Mouse (Mus musculus): ENCODE data around the gene Pdhx. TPM values are rescaled to one million over a fixed set of nuclear protein-coding genes. Genes with fewer than 3 reads are reported as not detected.
A peak's percentile ranks its signal among the peaks of the same experiment; 100 is the strongest.

Pdhx gene
- polyA plus RNA-seq (2012; ENCODE audit: insufficient read depth, low replicate concordance) = 1.2 TPM in 1 of 2 replicates, not detected in the other

DNA sequence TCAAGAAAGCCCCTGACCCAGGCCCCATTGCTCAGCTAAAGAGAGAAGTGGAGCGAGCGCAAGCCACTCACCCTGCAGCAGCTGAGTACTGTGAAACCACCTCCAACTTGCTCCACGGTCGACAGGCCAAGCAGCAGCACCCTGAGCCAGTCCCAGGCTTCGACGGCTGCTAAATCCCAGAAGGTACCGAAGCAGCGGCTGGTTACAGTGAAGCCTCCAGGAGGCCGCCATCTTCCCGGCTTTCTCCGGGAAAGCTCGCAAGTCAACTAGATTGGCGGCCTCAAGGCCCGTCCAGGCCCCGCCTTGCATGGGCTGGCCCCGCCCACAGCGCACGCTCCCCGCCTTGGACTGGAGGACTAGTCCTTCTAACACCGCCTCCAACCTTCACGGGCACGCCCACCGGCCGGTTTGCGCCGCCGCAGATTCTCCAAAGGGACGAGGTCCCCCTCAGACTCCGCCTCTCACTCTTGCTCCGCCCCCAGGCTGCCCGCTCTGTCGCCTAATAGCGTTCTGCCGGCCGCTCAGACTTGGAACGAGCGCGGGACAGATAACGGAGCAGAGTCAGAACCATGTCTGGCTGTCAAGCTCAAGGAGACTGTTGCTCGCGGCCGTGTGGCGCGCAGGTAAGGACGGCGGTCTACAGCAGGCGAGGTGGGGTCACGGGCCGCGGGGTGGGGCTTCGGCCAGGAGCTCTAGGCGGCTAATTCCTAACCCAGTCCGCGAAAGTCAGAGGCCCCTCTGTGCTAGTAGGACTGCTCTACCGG, at the start of gene Pdhx, which contains the start of gene Apip:
Gene Pdhx, minus strand, starts transcription at position 295 of the 764 bp plus-strand sequence.
Gene Apip, plus strand, starts transcription at position 457 of the 764 bp plus-strand sequence.
- Histone ChIP-seq H3K36me3 (replicated peaks; ENCODE audit: low read length) (peaks cover 19% of the 10 kb centered on the region), H3K27me3 (replicated peaks) (no peaks in the 10 kb centered on the region), H3K4me3 (replicated peaks) (peak within 1 kb of the TSS; percentile 100), H3K9me3 (0 out of 2 replicates have a peak, but pooled peaks cover 3% of the 10 kb centered on the region), H3K4me1 (peaks cover 54% of the 10 kb centered on the region)
- TF ChIP-seq FLI1 (IDR thresholded peaks at IDR 0.05; ENCODE audit: low read length) = no peak
- 0 out of 3 replicates have a peak, but pooled peaks have one; percentile 35 for TF ChIP-seq GATA1 (IDR thresholded peaks at IDR 0.05; ENCODE audit: borderline replicate concordance, low read length)

- no peak overlapping the region for H3K4me3 ChIP-seq (replicated peaks)
- H3K36me3 ChIP-seq (replicated peaks; ENCODE audit: low read length) = no peaks in the 10 kb centered on the region
- peaks cover 4% of the 10 kb centered on the region; the same call in 1 of the 2 replicates for H3K4me1 ChIP-seq
- no peaks in the 10 kb centered on the region for H3K9me3 ChIP-seq
- TF ChIP-seq FLI1 (IDR thresholded peaks at IDR 0.05; ENCODE audit: low read length) (no peak), GATA1 (IDR thresholded peaks at IDR 0.05; ENCODE audit: borderline replicate concordance, low read length) (no peak)
- H3K27me3 ChIP-seq (replicated peaks) = peaks cover 9% of the 10 kb centered on the region
Measured at GRCm38 (mm10) chr2:103119197-103119854, 46.0 kb upstream of the Pdhx start.

- no peak for TF ChIP-seq GATA1 (IDR thresholded peaks at IDR 0.05; ENCODE audit: borderline replicate concordance, low read length)
- no peak for TF ChIP-seq FLI1 (IDR thresholded peaks at IDR 0.05; ENCODE audit: low read length)
- peaks cover 4% of the 10 kb centered on the region for H3K27me3 ChIP-seq (replicated peaks)
- no peaks in the 10 kb centered on the region for H3K9me3 ChIP-seq
- H3K36me3 ChIP-seq (replicated peaks; ENCODE audit: low read length) = no peaks in the 10 kb centered on the region
- peaks cover 4% of the 10 kb centered on the region; the same call in 1 of the 2 replicates for H3K4me1 ChIP-seq
- no peak overlapping the region for H3K4me3 ChIP-seq (replicated peaks)
Measured at GRCm38 (mm10) chr2:103118324-103119196, 45.2 kb upstream of the Pdhx start.

DNA sequence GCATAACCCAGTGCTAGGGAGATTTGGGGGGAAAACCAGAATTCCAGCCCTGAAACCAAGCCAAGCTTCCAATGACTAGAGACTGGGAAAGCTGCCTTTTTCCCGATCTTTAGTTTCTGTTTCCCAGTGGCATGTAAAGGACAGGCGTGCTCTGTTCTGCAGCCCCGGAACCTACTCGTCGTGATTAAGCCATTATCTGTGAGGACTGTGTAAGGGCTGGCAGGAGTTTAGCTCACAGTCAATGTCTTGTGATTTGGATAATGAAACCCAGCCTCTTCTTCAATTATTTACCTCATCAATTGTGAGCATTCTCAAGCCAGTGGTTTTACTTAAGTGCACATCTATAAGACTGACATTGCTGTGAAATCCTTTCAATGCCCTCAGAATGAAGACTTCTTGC, 43.9 kb upstream of the Pdhx start:
- Histone ChIP-seq H3K36me3 (replicated peaks; ENCODE audit: low read length) (no peaks in the 10 kb centered on the region), H3K9me3 (no peaks in the 10 kb centered on the region), H3K27me3 (replicated peaks) (peaks cover 7% of the 10 kb centered on the region), H3K4me1 (peaks cover 4% of the 10 kb centered on the region; the same call in 1 of the 2 replicates), H3K4me3 (replicated peaks) (no peak overlapping the region)
- no peak for TF ChIP-seq FLI1 (IDR thresholded peaks at IDR 0.05; ENCODE audit: low read length)
- no peak for TF ChIP-seq GATA1 (IDR thresholded peaks at IDR 0.05; ENCODE audit: borderline replicate concordance, low read length)

DNA sequence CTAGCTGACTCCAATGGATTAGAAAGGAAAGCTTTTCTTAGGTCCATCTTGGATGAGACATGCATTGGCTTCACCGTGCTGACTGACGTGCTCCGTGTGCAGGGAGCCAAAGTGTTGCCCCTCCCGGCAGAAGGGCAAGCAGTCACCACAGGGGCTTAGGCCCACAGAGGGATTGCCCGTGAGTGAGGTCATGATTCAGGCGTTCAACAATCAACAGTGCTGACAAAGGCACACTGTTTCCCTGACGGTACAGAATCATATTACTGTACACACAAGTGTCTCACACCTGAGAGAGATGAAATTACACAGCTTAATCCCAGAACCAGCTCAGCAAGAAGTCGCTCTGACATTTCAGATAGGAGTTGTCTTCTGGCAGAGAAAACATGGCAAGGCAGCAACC, 38.4 kb upstream of the Pdhx start:
- TF ChIP-seq GATA1 (IDR thresholded peaks at IDR 0.05; ENCODE audit: borderline replicate concordance, low read length) (no peak), FLI1 (IDR thresholded peaks at IDR 0.05; ENCODE audit: low read length) (no peak)
- H3K4me3 ChIP-seq (replicated peaks) = no peak overlapping the region
- H3K9me3 ChIP-seq = no peaks in the 10 kb centered on the region
- no peaks in the 10 kb centered on the region for H3K4me1 ChIP-seq
- H3K27me3 ChIP-seq (replicated peaks) = peaks cover 12% of the 10 kb centered on the region
- H3K36me3 ChIP-seq (replicated peaks; ENCODE audit: low read length) = no peaks in the 10 kb centered on the region

DNA sequence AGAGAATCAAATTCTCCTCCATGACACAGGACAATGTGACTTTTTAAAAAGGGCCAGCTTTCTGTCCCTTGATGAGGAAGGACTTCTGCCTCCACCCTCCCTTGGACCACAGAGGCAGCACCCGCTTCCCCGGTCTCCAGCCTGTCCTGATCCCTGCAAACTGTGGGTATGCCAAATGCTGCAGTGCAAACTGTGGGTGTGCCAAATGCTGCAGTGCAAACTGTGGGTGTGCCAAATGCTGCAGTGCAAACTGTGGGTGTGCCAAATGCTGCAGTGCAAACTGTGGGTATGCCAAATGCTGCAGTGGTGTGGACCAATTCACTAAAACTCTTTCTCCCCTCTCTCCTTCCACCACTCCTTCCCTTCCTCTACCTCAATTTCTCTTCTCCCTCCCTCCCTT, 32.9 kb upstream of the Pdhx start:
- TF ChIP-seq GATA1 (IDR thresholded peaks at IDR 0.05; ENCODE audit: borderline replicate concordance, low read length) (no peak), FLI1 (IDR thresholded peaks at IDR 0.05; ENCODE audit: low read length) (no peak)
- H3K9me3 ChIP-seq = no peaks in the 10 kb centered on the region
- no peak overlapping the region for H3K4me3 ChIP-seq (replicated peaks)
- no peaks in the 10 kb centered on the region for H3K36me3 ChIP-seq (replicated peaks; ENCODE audit: low read length)
- H3K4me1 ChIP-seq = no peaks in the 10 kb centered on the region
- H3K27me3 ChIP-seq (replicated peaks) = peaks cover 10% of the 10 kb centered on the region

DNA sequence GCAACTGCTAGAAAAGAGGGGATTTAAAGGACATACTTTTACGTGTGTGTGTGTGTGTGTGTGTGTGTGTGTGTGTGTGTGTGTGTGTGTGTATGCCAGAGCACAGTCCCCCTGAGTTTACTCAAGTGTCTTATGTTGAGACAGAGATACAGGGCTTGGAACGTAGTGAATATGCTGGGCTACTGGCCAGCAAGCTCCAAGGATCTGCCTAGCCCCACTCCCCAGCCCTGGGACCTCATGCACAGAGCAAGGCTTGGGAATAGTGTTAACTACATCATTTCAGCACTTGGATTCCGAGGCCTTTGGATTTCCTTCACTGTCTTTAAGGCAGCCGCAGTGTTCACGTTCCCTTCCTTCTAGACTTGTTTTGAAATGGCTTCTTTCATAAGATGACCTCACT, 29.3 kb upstream of the Pdhx start:
- no peak overlapping the region for H3K4me3 ChIP-seq (replicated peaks)
- H3K9me3 ChIP-seq = no peaks in the 10 kb centered on the region

DNA sequence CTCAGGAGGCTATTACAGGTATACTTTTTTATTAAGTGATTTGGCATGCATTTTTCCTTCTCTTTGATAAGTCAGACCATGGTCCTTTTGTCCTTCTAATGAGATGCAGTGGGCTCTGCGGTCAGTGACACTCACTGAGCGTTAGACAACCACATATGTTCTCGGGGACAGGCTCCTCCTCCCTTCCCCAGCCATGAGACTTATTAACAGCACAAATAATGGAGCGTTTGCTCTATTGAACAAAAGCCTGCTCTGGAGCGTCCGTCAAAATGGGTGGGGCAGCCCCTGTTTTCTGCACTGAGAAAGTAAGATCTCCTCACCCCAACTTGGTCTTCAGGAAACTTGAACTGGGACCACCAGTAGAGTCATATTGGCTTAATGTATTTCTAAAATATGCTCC, 16.2 kb upstream of the Pdhx start:
- Histone ChIP-seq H3K4me3 (replicated peaks) (no peak overlapping the region), H3K36me3 (replicated peaks; ENCODE audit: low read length) (peaks cover 74% of the 10 kb centered on the region), H3K9me3 (no peaks in the 10 kb centered on the region), H3K27me3 (replicated peaks) (no peaks in the 10 kb centered on the region), H3K4me1 (no peaks in the 10 kb centered on the region)
- no peak for TF ChIP-seq FLI1 (IDR thresholded peaks at IDR 0.05; ENCODE audit: low read length)
- TF ChIP-seq GATA1 (IDR thresholded peaks at IDR 0.05; ENCODE audit: borderline replicate concordance, low read length) = no peak

More for the DNA sequence above, 29.3 kb upstream of the Pdhx start:
- peaks cover 7% of the 10 kb centered on the region for H3K27me3 ChIP-seq (replicated peaks)
- TF ChIP-seq GATA1 (IDR thresholded peaks at IDR 0.05; ENCODE audit: borderline replicate concordance, low read length) (no peak), FLI1 (IDR thresholded peaks at IDR 0.05; ENCODE audit: low read length) (no peak)
- H3K36me3 ChIP-seq (replicated peaks; ENCODE audit: low read length) = no peaks in the 10 kb centered on the region
- H3K4me1 ChIP-seq = no peaks in the 10 kb centered on the region

DNA sequence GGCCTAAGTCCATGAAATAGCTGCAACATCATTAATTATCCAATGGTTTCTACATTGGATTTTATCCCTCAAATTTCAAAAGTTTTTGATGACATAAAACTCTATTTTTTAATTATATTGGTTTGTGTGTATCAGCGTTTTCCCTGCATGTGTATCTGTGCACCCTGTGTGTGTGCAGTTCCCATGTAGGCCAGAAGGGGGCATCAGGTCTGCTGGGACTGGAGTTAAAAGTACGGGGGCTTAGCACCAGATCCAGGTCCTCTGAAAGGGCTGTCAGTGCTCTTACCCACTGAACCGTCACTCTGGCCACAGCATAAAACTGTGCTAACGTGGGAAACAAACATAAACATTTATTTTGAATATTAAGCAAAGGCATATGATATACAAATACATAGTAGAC, 14.8 kb upstream of the Pdhx start:
- peaks cover 68% of the 10 kb centered on the region for H3K36me3 ChIP-seq (replicated peaks; ENCODE audit: low read length)
- no peaks in the 10 kb centered on the region for H3K27me3 ChIP-seq (replicated peaks)
- TF ChIP-seq GATA1 (IDR thresholded peaks at IDR 0.05; ENCODE audit: borderline replicate concordance, low read length) (no peak), FLI1 (IDR thresholded peaks at IDR 0.05; ENCODE audit: low read length) (no peak)
- H3K4me3 ChIP-seq (replicated peaks) = no peak overlapping the region
- H3K4me1 ChIP-seq = no peaks in the 10 kb centered on the region
- no peaks in the 10 kb centered on the region for H3K9me3 ChIP-seq

Measured in megakaryocyte, embryonic 14.5 days (primary cell).